Mouse (Mus musculus) forebrain, embryonic 10.5 days (tissue): ENCODE data around the gene Eml1. TPM values are rescaled to one million over a fixed set of nuclear protein-coding genes. Genes with fewer than 3 reads are reported as not detected.

Source experiments
- DNase-seq: peaks from one replicate; pipeline ENCODE4 v3.0.0-alpha.2; 2017; ENCODE audit warnings: low spot score; ENCODE audit errors: extremely low spot score
- H3K27ac ChIP-seq: fragments of 300-500 bp; sonication (generic); 2 replicates; pipeline ENCODE4 v1.5.1; 2016; ENCODE audit warnings: mild to moderate bottlenecking
- H3K27me3 ChIP-seq: fragments of 300-500 bp; sonication (generic); 2 replicates; pipeline ENCODE4 v1.6.1; 2016; ENCODE audit warnings: mild to moderate bottlenecking; ENCODE audit not compliant: poor library complexity, severe bottlenecking
- H3K36me3 ChIP-seq: fragments of 300-500 bp; sonication (generic); replicated peaks from 2 replicates; pipeline ENCODE4 v1.6.1; 2016; ENCODE audit warnings: mild to moderate bottlenecking, moderate library complexity
- H3K4me1 ChIP-seq: fragments of 300-500 bp; sonication (generic); 2 replicates; pipeline ENCODE4 v1.6.1; 2016
- H3K4me3 ChIP-seq: fragments of 300-500 bp; sonication (generic); 2 replicates; pipeline ENCODE4 v1.5.1; 2016; ENCODE audit warnings: mild to moderate bottlenecking, moderate library complexity
- H3K9me3 ChIP-seq: fragments of 300-500 bp; sonication (generic); 2 replicates; pipeline ENCODE4 v1.6.1; 2016; ENCODE audit warnings: mild to moderate bottlenecking, moderate library complexity
- WGBS: fragments of 180-500 bp; shearing (Covaris S2); methylation state at CpG from one replicate; pipeline ENCODE4 v1.1.7; 2016; 5-methylcytosine and 5-hydroxymethylcytosine counted together
- polyA plus RNA-seq: library from polyadenylated mRNA; unstranded; fragments of >200 nt; fragmentation: Nextera tagmentation; extraction: Ambion mirVana; gene quantifications from 2 replicates; pipeline ENCODE4 v1.2.1, GENCODE M21; 2016

Gene Eml1
- polyA plus RNA-seq, 1 experiment from 2014 or later, result 95.1 TPM

DNA sequence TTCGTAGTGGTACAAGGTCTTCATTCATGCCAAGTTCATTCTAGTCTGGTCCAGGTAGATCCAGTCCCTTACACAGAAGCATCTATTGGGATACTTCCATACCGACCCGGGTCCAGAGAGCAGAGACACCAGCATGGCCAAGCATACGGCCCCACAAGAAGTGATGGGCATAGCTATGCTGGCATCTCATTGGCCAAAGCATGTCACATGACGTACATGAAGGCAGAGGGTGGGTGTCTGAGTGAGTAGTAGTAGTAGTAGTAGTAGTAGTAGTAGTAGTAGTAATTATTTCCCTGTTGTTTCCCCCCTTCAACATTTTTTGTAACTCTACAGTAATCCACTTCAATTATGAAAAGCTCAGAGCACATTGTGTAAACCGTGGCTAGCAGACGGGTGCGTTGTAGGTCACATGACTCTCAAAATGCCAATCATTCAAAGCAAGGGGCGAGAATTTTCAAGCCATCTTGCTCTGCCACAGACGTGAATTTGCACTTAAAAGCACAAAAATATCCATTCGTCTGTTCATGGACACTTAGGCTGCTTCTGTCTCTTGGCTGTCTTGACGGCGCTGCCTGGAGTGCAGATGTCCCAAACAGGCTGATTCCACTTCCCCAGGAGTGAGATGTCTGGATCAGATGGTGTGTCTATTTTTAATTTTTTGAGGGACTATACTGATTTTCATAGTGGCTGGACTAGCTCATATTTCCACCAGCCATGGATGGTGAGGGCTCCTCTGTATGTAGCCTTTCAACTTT is 7.8 kb downstream of the Eml1 start:
- H3K27me3 ChIP-seq, result no peaks in the 10 kb centered on the region
- no peak overlapping the region for H3K4me3 ChIP-seq
- H3K9me3 ChIP-seq, result no peaks in the 10 kb centered on the region
- no peaks in the 10 kb centered on the region for H3K36me3 ChIP-seq
- H3K27ac ChIP-seq, result no peak overlapping the region
- no peak for DNase-seq
- no peaks in the 10 kb centered on the region; the same call in 1 of the 2 replicates for H3K4me1 ChIP-seq
- WGBS, result 92% methylated on average over 13 of the region's 13 CpGs

DNA sequence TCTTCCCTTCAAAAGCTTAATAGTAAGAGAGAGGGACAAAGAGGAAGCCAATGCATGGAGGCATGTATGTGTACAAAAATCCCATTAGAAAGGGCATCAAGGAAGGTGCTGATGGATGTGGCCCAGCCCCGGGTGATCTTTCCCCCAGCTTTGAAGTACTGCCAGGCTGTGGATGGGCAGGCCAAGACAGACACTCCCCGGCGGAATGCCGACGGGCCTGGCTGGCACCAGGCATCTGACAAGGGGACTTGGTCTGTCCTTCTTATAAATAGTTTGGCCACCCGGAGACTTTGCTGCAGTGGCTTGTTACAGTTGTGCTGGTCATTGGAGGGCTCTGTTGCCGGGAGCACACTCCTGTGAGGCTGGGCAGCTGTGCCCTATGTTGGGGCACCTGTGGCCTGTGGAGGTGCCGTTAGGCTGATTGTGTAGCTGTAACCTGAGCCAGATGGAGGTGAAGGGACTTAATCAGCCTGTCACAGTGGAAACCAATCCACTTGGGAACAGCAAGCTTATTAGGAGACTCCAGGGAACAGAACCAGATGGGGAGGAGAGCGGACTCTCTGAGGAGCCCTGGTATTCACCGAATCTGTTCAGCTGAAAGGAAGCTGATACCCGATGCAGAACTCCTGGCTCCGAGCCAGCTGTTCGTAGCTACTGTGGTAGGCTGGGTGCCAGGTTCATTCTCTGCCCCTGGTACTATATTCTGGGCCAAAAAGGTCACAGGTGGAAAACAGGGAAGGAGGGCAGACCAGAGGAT is 15.9 kb downstream of the Eml1 start:
- H3K27me3 ChIP-seq, result no peaks in the 10 kb centered on the region
- H3K4me3 ChIP-seq, result no peak overlapping the region
- peaks cover 31% of the 10 kb centered on the region for H3K4me1 ChIP-seq
- H3K27ac ChIP-seq, result 0 out of 2 replicates have a peak overlapping the region, but pooled peaks have one; percentile 8
- 76% methylated on average over 13 of the region's 13 CpGs for WGBS
- H3K36me3 ChIP-seq, result no peaks in the 10 kb centered on the region
- no peak for DNase-seq
- H3K9me3 ChIP-seq, result no peaks in the 10 kb centered on the region

DNA sequence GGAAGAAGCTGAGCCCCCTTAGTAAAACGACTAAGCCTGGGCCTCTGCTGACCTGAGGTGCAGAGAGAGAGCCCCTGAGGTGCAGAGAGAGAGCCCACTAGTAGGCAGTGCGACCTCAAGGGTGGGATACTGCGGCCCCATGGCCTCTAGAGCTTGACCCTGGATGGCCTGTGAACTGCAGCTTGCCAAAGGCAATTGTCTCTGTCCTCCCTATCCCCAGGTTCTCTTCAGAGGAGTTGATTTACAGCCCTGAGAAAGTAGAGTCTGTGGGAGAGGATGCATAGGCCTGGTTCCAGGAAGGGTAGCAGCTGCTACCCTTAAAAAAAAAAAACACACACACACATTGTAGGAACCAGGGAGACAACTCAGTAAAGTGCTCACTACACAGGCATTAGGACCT is 19.0 kb downstream of the Eml1 start:
- Histone ChIP-seq H3K27ac (no peak overlapping the region; the same call in 1 of the 2 replicates), H3K36me3 (no peaks in the 10 kb centered on the region), H3K4me1 (peaks cover 57% of the 10 kb centered on the region), H3K4me3 (no peak overlapping the region), H3K27me3 (no peaks in the 10 kb centered on the region), H3K9me3 (no peaks in the 10 kb centered on the region)
- no peak for DNase-seq
- WGBS, result 51% methylated on average over 3 of the region's 3 CpGs

DNA sequence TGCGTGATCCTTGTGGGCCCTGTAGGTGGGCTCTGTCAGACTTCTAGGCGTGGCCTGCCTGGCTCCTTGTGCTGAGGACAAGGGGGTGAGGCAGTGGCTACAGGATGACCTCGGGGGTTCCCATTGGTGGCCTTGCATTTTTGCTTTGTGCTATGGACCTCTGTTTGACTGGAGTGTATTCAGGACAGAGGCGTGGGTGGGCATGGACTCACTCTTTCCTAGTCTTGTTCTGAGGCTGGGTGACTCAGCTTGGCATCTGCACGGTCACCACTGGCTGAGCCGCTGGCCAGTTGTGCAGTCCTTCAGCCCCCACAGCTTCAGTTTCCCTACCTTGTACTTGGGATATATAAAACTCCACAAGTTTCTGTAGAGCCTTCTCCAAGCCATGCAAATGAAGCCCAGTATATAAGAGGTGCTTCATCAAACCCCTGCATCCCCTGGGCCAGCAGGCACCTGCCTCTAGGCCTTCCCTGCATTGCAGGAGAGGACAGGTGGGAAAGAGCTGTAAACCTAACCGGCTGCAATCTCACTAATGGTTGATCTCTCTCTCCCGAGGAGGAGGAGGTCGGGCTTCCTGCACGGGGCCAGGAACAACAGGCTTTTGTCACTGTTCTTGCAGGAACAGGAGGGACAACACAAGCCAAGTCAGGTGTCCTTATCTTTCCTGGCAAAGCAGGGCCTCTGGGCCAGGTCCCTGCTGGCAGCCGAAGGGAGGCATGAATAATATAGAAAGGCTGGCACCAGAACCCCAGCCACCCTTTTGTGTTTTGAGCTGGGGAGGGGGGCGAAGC is 21.7 kb downstream of the Eml1 start:
- H3K27ac ChIP-seq, result peak overlapping the region; percentile 90
- peaks cover 70% of the 10 kb centered on the region for H3K4me1 ChIP-seq
- no peaks in the 10 kb centered on the region for H3K27me3 ChIP-seq
- H3K36me3 ChIP-seq, result no peaks in the 10 kb centered on the region
- DNase-seq, result no peak
- no peaks in the 10 kb centered on the region for H3K9me3 ChIP-seq
- H3K4me3 ChIP-seq, result no peak overlapping the region
- 78% methylated on average over 12 of the region's 12 CpGs for WGBS

DNA sequence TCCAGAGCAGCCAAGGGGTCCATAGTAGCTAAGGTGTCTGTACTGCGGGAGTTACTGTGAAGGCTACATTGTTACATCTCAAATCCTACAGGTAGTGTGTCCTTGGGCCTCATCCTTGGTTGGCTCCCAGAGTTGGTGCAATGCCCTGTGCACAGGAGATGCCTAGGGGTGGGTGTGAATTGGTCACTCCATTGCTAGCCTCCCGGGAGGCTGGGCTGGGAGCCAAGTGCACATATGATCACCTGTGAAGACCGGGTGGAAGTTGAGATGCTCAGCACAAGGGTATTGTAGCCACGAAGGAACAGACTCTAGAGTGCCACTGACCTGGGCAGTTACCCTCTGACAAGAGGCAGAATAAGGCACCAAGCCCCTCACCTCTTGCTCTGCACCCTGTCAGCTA is 22.3 kb downstream of the Eml1 start:
- peak overlapping the region; percentile 90 for H3K27ac ChIP-seq
- whole genome bisulfite sequencing, result 92% methylated on average over 4 of the region's 4 CpGs

DNA sequence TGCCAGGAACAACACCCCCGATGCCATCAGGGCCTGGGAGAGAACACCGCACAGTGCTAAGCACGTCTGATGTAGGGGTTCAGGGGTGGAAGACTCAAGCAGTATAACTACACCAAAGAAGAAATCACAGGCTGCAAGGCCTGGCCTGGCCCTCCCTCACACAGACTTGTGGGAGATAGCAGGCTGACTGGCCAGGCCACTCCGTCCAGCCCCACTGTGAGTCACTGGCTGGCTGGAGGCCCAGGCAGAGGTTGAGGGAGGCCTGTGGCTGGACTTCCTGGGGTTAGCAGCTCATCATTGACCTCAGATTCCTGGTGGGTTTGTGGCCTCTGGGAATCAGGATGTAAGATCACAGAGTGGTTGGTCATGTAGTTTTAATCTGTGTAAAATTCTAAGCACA is 22.9 kb downstream of the Eml1 start:
- peaks cover 70% of the 10 kb centered on the region for H3K4me1 ChIP-seq
- no peaks in the 10 kb centered on the region for H3K36me3 ChIP-seq
- no peaks in the 10 kb centered on the region for H3K27me3 ChIP-seq
- no peak overlapping the region for H3K4me3 ChIP-seq
- no peaks in the 10 kb centered on the region for H3K9me3 ChIP-seq
- no peak for DNase-seq
- 83% methylated on average over 4 of the region's 4 CpGs for WGBS
- peak overlapping the region; percentile 90 for H3K27ac ChIP-seq

More for the DNA sequence above, 22.3 kb downstream of the Eml1 start:
- H3K9me3 ChIP-seq, result no peaks in the 10 kb centered on the region
- H3K36me3 ChIP-seq, result no peaks in the 10 kb centered on the region
- no peaks in the 10 kb centered on the region for H3K27me3 ChIP-seq
- DNase-seq, result no peak
- no peak overlapping the region for H3K4me3 ChIP-seq
- H3K4me1 ChIP-seq, result peaks cover 70% of the 10 kb centered on the region

DNA sequence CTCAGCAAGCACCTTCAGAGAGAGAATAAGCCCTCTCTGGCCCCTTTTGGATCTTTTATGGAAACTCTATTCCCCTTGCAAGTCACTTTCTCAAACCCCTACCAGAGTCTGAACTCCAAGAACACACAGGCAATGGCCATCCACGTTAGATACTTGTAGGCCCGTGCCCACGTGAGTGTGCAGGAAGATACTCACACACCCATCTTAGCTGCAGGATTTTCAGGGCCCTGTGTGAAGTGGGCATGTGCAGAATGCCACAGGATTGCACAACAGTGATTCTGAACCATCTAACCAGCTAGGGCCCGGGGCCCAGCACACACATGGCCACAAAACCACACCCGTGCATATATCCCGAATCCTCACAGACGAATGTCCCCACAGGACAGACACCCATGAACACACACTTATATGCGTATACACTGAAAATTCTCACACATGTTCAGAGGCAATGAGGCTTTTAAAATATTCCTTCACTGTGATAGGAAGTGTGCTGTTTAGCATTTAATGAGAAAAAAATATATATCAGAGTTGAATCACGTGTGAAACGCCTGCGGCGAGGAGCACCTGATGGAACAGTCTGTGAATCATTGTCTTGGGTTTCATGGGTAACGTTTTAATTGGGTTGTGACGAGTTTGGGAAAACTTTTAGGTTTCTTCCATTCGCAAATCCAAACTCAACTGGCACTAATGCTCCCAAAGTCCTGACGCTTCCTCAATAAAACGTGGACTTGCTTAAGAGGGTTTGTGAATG is 24.0 kb downstream of the Eml1 start:
- Histone ChIP-seq H3K9me3 (no peaks in the 10 kb centered on the region), H3K36me3 (no peaks in the 10 kb centered on the region), H3K27me3 (no peaks in the 10 kb centered on the region), H3K27ac (peak overlapping the region; percentile 90), H3K4me3 (no peak overlapping the region), H3K4me1 (peaks cover 66% of the 10 kb centered on the region)
- DNase-seq, result no peak
- 94% methylated on average over 17 of the region's 17 CpGs for WGBS

DNA sequence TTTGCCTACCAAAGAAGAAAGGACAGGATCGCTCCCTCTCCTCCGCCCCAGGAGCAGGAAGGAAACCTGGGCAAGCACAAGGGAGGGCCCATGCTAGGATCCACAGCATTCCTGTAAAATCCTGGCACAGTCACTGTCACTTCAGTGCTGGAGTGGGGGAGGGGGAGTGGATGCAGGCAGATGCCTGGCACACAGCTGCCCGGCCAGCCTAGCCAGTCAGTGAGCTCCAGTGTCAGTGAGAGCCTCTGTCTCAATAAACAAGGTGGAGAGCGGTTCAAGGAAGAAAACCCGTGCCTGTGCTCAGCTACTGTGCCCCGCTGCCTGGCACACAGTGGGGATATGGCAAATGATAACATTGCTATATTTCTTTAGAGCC is 24.5 kb downstream of the Eml1 start:
- Histone ChIP-seq H3K27me3 (no peaks in the 10 kb centered on the region), H3K9me3 (no peaks in the 10 kb centered on the region), H3K4me1 (peaks cover 62% of the 10 kb centered on the region), H3K36me3 (no peaks in the 10 kb centered on the region), H3K27ac (peak overlapping the region; percentile 90), H3K4me3 (peak overlapping the region; percentile 3; the same call in 1 of the 2 replicates)
- 79% methylated on average over 6 of the region's 6 CpGs for WGBS
- DNase-seq, result no peak

DNA sequence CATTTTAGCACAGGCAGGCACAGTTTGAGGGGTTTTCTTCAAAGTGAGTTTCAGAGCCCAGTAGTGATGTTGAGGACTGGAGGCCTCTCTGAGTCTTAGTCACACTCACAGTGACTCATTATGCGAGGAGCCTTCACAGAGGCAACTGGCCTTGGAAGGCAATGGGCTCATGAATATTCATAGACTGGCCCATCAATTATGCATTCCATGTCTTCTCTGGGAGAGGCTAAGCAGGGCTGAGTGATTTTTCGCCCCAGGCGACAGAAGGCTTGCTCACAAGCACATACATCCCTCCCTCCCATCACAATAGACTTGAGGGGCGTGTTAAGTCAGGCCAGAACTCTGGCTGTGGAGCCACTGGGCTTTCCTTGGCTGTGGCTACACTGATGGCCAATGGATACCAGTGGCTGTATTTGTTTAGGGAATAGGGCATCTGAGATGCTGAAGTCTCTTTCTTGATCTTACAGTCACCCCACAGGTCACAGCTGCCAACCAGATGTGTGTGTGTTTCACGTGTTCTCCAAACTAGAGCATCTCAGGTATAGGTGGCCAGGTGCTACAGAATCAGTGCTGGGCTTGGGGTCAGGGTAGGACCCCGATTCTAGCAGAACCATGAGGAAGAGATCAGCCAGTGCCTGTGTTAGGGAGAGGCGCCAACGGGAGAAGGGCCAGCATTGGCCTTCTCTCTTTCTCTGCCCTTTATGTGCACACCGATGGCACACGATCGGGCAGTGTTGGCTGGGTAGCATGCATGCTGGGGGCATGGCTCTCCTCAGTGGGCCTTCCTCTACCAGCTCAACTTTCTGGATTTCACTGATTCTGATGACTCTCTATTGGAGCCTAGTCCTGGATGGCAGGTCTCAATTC is 25.6 kb downstream of the Eml1 start:
- Histone ChIP-seq H3K4me1 (peaks cover 65% of the 10 kb centered on the region), H3K9me3 (no peaks in the 10 kb centered on the region), H3K27ac (peak overlapping the region; percentile 90), H3K36me3 (no peaks in the 10 kb centered on the region), H3K27me3 (no peaks in the 10 kb centered on the region), H3K4me3 (peak overlapping the region; percentile 3; the same call in 1 of the 2 replicates)
- 68% methylated on average over 11 of the region's 11 CpGs for WGBS
- DNase-seq, result peak; percentile 80

DNA sequence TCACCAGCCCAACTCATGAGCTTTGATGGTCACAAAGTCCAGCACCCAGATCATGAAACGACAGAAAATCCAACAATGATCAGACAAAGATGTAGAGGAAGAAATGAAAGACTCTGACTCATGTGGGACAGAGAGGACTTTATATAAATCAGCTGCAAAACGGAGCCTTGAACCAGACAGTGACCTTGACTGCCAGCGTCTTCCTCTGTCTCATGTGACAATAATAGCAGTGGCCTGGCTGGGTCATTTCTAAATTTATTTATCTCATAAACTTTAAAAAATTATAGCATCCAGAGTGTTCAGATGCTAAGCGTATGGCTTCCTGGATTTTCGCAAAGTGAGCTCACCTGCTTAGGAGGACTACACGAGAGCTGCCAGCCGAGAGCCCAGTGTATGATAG is 27.9 kb downstream of the Eml1 start:
- Histone ChIP-seq H3K4me3 (no peak overlapping the region), H3K27me3 (no peaks in the 10 kb centered on the region), H3K4me1 (peaks cover 47% of the 10 kb centered on the region), H3K36me3 (no peaks in the 10 kb centered on the region), H3K9me3 (no peaks in the 10 kb centered on the region), H3K27ac (no peak overlapping the region)
- 92% methylated on average over 7 of the region's 7 CpGs for WGBS
- DNase-seq, result no peak

DNA sequence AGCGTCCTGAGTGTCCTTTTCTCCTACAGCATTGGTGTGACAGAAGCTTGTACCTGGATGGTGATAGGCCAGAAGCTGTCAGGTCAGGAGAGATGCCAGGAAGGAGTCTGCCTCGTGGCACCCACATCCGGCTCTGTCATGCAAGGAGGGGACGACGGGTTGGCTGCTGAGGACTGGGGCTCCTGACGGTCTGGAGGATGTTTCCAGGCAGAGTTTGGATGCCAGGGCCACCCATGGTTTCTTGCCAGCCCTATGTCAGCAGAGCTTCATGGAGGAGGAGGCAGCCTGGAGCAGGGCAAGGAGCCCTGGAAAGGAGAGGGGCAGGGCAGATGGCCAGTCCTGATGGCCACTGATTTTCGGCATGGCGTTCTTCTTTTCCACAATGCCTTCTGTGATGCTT is 28.4 kb downstream of the Eml1 start:
- no peak for DNase-seq
- H3K27me3 ChIP-seq, result no peaks in the 10 kb centered on the region
- H3K4me1 ChIP-seq, result peaks cover 42% of the 10 kb centered on the region
- H3K27ac ChIP-seq, result peak overlapping the region; percentile 8
- H3K36me3 ChIP-seq, result no peaks in the 10 kb centered on the region
- no peak overlapping the region for H3K4me3 ChIP-seq
- WGBS, result 91% methylated on average over 8 of the region's 8 CpGs
- no peaks in the 10 kb centered on the region for H3K9me3 ChIP-seq
